Mouse (Mus musculus) kidney, embryonic 14.5 days (tissue): ENCODE measurements at regions not wholly inside any gene's neighbourhood (a gene's known extent, or its start where the extent isn't known, plus 50 kb on each side); places are given as distances from the start of the nearest gene placed in this dataset.
A peak's percentile ranks its signal among the peaks of the same experiment; 100 is the strongest.

Experiments
- ATAC-seq: fragments of 200-750 bp; cut with Nextera tagmentation; 2 replicates; pipeline ENCODE4 v1.8.0; 2017; ENCODE audit warnings: moderate number of reproducible peaks, mild to moderate bottlenecking, moderate TSS enrichment, moderate library complexity; ENCODE audit not compliant: low FRiP score, low TSS enrichment
- H3K27ac ChIP-seq: fragments of 300-500 bp; sonication (generic); 2 replicates; pipeline ENCODE4 v1.5.1; 2014; ENCODE audit warnings: low read depth, mild to moderate bottlenecking, low read length, moderate library complexity, mixed read lengths
- H3K27me3 ChIP-seq: fragments of 300-500 bp; sonication (generic); 2 replicates; pipeline ENCODE4 v1.6.1; 2014; ENCODE audit warnings: mild to moderate bottlenecking, low read length; ENCODE audit not compliant: control insufficient read depth, insufficient read depth
- H3K36me3 ChIP-seq: fragments of 300-500 bp; sonication (generic); 2 replicates; pipeline ENCODE4 v1.6.1; 2014; ENCODE audit warnings: low read length, mixed read lengths; ENCODE audit not compliant: control insufficient read depth, insufficient read depth
- H3K4me1 ChIP-seq: fragments of 300-500 bp; sonication (generic); 2 replicates; pipeline ENCODE4 v1.6.1; 2014; ENCODE audit warnings: low read length, mixed read lengths; ENCODE audit not compliant: control insufficient read depth, insufficient read depth
- H3K4me2 ChIP-seq: fragments of 300-500 bp; sonication (generic); replicated peaks from 2 replicates; pipeline ENCODE4 v1.6.1; 2014; ENCODE audit warnings: low read depth, mild to moderate bottlenecking, low read length
- H3K4me3 ChIP-seq: fragments of 300-500 bp; sonication (generic); 2 replicates; pipeline ENCODE4 v1.5.1; 2014; ENCODE audit warnings: mild to moderate bottlenecking, low read length
- H3K9ac ChIP-seq: fragments of 300-500 bp; sonication (generic); 2 replicates; pipeline ENCODE4 v1.6.1; 2014; ENCODE audit warnings: low read depth, mild to moderate bottlenecking, low read length, moderate library complexity
- H3K9me3 ChIP-seq: fragments of 300-500 bp; sonication (generic); 2 replicates; pipeline ENCODE4 v1.6.1; 2016; ENCODE audit warnings: low read length; ENCODE audit not compliant: control insufficient read depth
- WGBS: fragments of 180-500 bp; shearing (Covaris S2); extraction: QIAGEN DNeasy Blood & Tissue Kit; methylation state at CpG from one replicate; pipeline ENCODE4 v1.1.7; 2014; 5-methylcytosine and 5-hydroxymethylcytosine counted together

DNA sequence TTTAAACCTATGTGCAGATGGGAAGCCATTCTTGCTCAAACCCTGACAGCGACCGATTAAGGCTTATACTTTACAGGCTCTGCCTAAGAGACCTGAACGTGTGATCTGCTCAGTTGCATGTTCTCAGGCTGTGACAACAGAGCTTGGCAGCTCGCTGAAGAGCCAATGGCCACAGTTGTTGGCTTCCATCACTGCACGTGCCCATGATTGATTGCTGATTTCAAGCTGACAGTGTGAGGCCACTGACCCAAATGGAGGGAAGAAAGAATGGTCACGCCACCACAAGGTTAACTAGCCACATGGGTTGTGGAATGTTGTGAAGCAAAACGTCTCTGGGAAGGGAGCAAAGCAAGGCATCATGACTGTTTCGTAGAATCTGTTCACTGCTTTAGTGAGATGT, 303.8 kb downstream of the Gadd45g start:
- no peak overlapping the region for H3K4me2 ChIP-seq
- no peak for ATAC-seq
- 91% methylated on average over 8 of the region's 8 CpGs for WGBS
- H3K9me3 ChIP-seq = no peaks in the 10 kb centered on the region
- H3K27ac ChIP-seq = no peak overlapping the region
- no peaks in the 10 kb centered on the region for H3K36me3 ChIP-seq
- peaks cover 18% of the 10 kb centered on the region; the same call in 1 of the 2 replicates for H3K4me1 ChIP-seq
- H3K27me3 ChIP-seq = no peaks in the 10 kb centered on the region
- H3K9ac ChIP-seq = no peak overlapping the region
- no peak overlapping the region for H3K4me3 ChIP-seq

DNA sequence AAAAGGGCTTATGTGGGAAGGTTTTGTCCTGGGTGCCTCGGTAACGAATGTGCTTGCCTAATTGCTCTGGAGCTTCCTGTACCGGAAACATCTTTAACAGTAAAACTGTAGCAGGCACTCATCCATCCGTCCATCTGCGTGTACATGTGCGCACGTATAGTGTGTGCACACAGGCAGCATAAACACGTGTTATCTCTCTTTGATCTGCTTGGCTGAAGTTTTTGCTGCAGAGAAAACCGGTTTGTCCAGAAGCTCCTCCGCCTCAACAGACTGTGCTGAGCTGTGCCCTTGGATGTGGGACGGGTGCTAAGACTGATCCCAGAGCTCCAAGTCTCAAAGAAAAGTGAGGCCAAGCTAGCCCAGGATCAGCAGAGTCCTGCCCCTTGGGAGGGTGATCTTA, 305.3 kb downstream of the Gadd45g start:
- WGBS = 53% methylated on average over 11 of the region's 11 CpGs
- Histone ChIP-seq H3K27ac (peak overlapping the region; percentile 13; the same call in 1 of the 2 replicates), H3K36me3 (no peaks in the 10 kb centered on the region), H3K4me2 (no peak overlapping the region), H3K4me3 (no peak overlapping the region), H3K4me1 (peaks cover 23% of the 10 kb centered on the region), H3K27me3 (no peaks in the 10 kb centered on the region), H3K9me3 (no peaks in the 10 kb centered on the region), H3K9ac (no peak overlapping the region)
- peak; percentile 28; the same call in 1 of the 2 replicates for ATAC-seq

DNA sequence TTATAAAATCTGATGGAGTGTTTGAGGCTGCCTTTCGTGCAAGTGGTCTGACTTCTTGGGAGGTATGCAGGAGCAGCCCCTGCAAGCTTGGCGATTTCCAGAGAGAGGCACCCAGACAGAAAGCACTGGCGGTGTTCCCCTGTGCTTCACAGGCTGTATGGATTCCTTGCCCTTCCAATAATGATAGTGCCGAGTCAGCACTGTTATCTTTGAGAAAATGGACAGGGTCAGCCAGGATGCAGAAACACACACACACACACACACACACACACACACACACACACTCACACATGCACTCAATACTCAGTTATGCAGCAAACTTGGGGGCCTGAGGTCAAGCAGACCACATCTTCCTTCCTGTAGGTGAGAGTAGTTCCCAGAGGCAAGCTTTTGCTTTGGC, 305.7 kb downstream of the Gadd45g start:
- no peak overlapping the region for H3K4me2 ChIP-seq
- H3K9ac ChIP-seq = no peak overlapping the region

DNA sequence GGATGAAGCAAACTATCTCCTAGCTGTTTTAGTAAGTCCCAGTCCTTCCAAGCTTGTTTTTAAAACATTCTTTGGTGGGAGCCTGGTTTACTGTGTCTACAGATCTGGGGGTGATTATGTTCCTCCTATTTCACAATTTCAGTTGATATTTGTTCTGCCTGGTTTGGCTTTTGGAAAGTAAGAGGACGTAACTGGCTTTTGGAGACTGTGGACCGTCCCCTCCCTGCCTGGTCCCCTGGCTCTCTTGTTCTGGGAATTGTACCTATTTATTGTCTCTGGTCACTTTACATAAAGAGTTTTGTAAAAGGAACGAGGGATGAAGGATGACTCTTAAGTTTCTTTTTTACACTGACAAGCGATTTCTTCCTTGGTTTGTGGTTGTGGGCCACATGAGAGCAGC, 306.6 kb downstream of the Gadd45g start:
- Histone ChIP-seq H3K4me1 (peaks cover 23% of the 10 kb centered on the region), H3K4me2 (no peak overlapping the region), H3K27me3 (no peaks in the 10 kb centered on the region), H3K9ac (no peak overlapping the region), H3K9me3 (no peaks in the 10 kb centered on the region), H3K27ac (no peak overlapping the region), H3K36me3 (no peaks in the 10 kb centered on the region), H3K4me3 (no peak overlapping the region)
- WGBS = 79% methylated on average over 4 of the region's 4 CpGs
- no peak for ATAC-seq

More for the DNA sequence above, 305.7 kb downstream of the Gadd45g start:
- no peak overlapping the region for H3K4me3 ChIP-seq
- peak overlapping the region; percentile 13; the same call in 1 of the 2 replicates for H3K27ac ChIP-seq
- no peaks in the 10 kb centered on the region for H3K27me3 ChIP-seq
- peaks cover 23% of the 10 kb centered on the region for H3K4me1 ChIP-seq
- ATAC-seq = peak; percentile 24; the same call in 1 of the 2 replicates
- no peaks in the 10 kb centered on the region for H3K9me3 ChIP-seq
- WGBS = 42% methylated on average over 4 of the region's 4 CpGs
- H3K36me3 ChIP-seq = no peaks in the 10 kb centered on the region

DNA sequence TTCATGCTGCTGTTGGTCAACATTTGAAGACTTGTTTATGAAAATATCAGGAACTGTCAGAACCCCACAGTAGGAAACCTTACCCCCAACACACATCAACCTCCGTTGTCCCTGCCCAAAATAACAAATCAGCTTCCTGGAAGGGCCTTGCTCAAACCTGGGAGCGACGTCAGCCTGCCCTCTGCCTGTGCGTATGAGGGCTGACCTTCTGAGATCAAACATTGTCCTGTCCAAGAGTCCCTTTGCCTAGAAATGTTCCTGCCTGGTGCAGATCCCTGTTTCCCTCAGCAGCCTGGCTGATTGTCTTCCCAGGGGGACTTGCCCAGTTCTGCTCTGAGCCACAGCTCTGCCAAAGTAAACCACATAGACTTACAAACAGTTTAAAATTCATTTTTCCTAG, 307.1 kb downstream of the Gadd45g start:
- H3K4me1 ChIP-seq = peaks cover 23% of the 10 kb centered on the region
- no peak overlapping the region for H3K4me2 ChIP-seq
- ATAC-seq = no peak
- WGBS = 50% methylated on average over 4 of the region's 4 CpGs
- no peaks in the 10 kb centered on the region for H3K9me3 ChIP-seq
- no peak overlapping the region for H3K4me3 ChIP-seq
- H3K27ac ChIP-seq = no peak overlapping the region
- no peak overlapping the region for H3K9ac ChIP-seq
- H3K36me3 ChIP-seq = no peaks in the 10 kb centered on the region
- H3K27me3 ChIP-seq = no peaks in the 10 kb centered on the region

DNA sequence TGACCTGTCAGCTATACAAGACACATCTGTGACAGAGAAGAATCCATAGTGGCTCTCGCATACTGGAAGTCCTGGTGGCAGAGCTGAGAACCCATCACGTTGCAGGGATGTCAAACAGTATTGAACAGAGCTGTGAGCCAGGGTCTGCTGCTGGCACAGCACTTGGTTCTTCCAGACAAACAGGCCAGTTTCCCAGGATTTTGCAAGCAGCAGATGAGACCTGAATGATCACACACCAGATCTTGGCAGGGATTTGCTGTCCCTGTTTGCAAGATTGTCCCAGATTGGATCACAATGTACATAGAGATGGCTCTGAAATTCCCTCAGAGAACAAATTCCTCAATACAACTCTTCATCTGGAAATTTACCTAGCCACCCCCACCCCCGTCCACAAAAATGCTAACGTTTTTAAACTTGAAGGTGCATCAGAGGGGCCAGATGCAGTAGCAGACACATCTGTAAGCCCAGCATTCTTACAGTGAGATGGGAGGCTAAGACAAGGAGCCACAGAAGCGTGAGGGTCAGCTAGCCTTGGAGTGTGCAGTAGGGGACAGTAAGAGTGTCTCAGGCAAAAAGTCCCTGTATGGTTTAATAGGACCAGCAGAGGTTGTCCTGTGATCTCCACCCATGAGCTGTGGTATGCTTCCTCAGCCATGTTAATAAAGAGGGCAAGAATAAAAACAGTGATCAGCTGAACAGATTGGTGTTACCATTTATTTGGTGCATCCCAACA, 307.8 kb downstream of the Gadd45g start:
- H3K4me2 ChIP-seq = no peak overlapping the region
- peaks cover 23% of the 10 kb centered on the region for H3K4me1 ChIP-seq
- H3K9ac ChIP-seq = no peak overlapping the region
- no peak overlapping the region for H3K27ac ChIP-seq
- 61% methylated on average over 5 of the region's 5 CpGs for WGBS
- no peaks in the 10 kb centered on the region for H3K27me3 ChIP-seq
- H3K4me3 ChIP-seq = no peak overlapping the region
- no peaks in the 10 kb centered on the region for H3K9me3 ChIP-seq
- no peaks in the 10 kb centered on the region for H3K36me3 ChIP-seq
- no peak for ATAC-seq

DNA sequence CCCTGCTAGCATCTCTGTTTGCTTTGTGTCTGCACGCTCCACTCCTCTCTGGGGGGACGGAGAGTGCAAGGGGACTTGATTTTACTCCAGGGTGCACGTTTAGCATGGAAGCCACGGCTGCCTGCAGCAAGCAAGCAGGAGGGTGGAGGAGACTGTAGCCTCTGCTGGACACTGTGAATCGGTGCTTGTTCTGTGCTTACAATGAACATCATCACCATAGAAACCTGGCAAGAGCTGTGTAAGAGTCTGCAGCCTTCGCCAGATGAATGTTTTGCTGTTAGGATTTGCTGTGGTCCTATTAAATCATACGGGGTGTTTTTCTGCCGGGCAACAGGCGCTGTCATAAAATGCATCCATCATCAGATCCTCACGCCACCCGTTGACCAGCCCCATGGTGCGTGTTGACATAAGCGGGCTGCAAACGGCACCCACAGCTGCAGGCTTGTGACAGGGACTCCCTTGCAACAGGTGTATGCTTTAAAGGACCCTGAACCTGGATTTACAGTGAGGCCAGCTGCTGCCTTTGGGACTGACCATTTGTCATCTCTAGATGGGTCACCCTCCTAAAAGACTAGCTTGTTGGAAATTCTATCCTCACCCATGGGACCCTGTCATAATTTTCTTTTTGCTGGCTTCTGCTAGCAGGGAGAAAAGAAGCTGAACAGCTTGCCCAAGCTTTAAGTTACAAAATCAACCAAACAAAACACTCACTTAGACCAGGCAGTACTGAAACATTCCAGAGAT, 308.5 kb downstream of the Gadd45g start:
- Histone ChIP-seq H3K9ac (no peak overlapping the region), H3K36me3 (no peaks in the 10 kb centered on the region), H3K27me3 (no peaks in the 10 kb centered on the region), H3K4me3 (no peak overlapping the region), H3K4me1 (peaks cover 23% of the 10 kb centered on the region), H3K9me3 (no peaks in the 10 kb centered on the region), H3K27ac (no peak overlapping the region), H3K4me2 (no peak overlapping the region)
- 37% methylated on average over 14 of the region's 14 CpGs for WGBS
- ATAC-seq = peak; percentile 75

DNA sequence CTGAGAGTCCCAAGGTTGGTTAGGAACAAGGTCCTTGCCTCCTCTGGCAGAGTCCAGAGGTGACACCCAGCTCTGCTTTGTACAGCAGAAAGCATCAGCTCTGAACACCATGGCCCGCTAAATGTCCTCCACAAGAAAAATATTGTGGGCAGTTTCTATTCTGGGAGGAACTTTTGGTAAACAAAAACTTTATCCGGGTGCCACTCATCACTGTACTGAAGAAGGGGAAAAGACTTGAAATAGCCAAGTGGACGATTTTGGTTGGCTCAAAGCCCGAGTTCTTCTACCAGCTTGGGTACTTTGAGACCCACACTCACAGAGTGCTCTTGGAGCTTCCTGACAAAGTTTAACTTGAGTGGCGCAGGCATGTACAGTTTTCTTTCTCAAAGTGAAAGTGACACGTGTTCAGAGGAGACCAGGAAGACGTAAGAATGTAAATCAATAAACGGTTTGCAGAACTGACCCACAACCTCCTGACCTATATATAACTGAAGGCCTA, 309.2 kb downstream of the Gadd45g start:
- peaks cover 23% of the 10 kb centered on the region for H3K4me1 ChIP-seq
- no peaks in the 10 kb centered on the region for H3K9me3 ChIP-seq
- no peak overlapping the region for H3K4me3 ChIP-seq
- no peaks in the 10 kb centered on the region for H3K27me3 ChIP-seq
- 49% methylated on average over 8 of the region's 8 CpGs for WGBS
- ATAC-seq = no peak
- no peak overlapping the region for H3K27ac ChIP-seq
- H3K4me2 ChIP-seq = no peak overlapping the region
- H3K36me3 ChIP-seq = no peaks in the 10 kb centered on the region
- H3K9ac ChIP-seq = no peak overlapping the region

DNA sequence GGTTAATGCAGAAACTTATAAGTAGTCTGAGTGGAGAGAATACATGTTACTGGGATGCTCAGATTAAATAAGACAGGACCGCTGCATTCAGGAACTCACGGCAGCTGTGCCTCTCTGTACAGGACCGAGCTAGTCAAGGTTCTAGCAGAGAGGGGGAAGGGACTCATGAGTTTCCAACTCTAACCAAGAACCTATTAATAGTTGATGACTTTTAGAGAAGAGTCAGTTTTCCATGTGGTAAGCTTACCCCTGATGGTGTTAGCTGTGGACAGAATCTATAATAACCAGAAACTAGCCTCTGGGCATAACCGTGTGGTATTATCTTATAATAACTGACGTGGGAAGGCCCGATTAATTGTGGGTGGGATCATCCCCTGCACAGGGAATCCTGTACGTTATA, 316.2 kb downstream of the Gadd45g start:
- Histone ChIP-seq H3K4me3 (no peak overlapping the region), H3K27ac (no peak overlapping the region), H3K27me3 (no peaks in the 10 kb centered on the region), H3K9me3 (no peaks in the 10 kb centered on the region), H3K36me3 (no peaks in the 10 kb centered on the region), H3K4me2 (no peak overlapping the region), H3K4me1 (no peaks in the 10 kb centered on the region), H3K9ac (no peak overlapping the region)
- 76% methylated on average over 7 of the region's 7 CpGs for WGBS
- no peak for ATAC-seq
